Mouse (Mus musculus): ENCODE measurements around the gene Ptprg.

DNA sequence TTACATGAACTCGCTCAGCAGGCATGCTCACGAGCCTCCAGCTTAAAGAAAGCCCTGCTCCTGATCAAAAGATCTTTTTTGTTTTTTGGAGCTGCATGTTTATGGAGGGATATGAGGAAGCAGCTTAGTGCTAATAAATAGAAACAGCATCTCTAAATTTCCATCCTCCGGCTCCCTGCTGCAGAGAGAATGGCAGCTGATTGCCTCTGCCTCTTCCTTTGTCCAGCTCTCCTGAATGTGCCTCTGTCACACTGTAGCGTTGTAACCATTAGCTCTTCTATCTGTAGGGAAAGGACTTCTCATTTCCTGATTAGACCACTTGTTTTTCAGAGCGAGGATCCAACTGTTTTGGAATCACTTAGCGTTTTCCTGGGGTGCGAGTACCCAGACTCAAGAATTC is 382.4 kb downstream of the Ptprg start:
- TF ChIP-seq CTCF (IDR thresholded peaks at IDR 0.05; ENCODE audit: low read depth) (no peak), EP300 (IDR thresholded peaks at IDR 0.05; ENCODE audit: low read depth) (no peak)
